Mouse (Mus musculus) intestine, embryonic 16.5 days (tissue): ENCODE results near the gene Ptprr. TPM values are rescaled to one million over a fixed set of nuclear protein-coding genes. Genes with fewer than 3 reads are reported as not detected.

ENCODE experiments used
- ATAC-seq: fragments of 200-750 bp; cut with Nextera tagmentation; 2 replicates; pipeline ENCODE4 v1.8.0; 2017; ENCODE audit warnings: moderate TSS enrichment, moderate library complexity
- H3K27ac ChIP-seq: fragments of 300-500 bp; sonication (generic); 2 replicates; pipeline ENCODE4 v1.5.1; 2014; ENCODE audit warnings: mild to moderate bottlenecking, low read length
- H3K27me3 ChIP-seq: fragments of 300-500 bp; sonication (generic); replicated peaks from 2 replicates; pipeline ENCODE4 v1.6.1; 2014; ENCODE audit warnings: low read length, control low read depth, mixed read lengths; ENCODE audit not compliant: control insufficient read depth, insufficient read depth
- H3K36me3 ChIP-seq: fragments of 300-500 bp; sonication (generic); 2 replicates; pipeline ENCODE4 v1.6.1; 2014; ENCODE audit warnings: low read length, control low read depth; ENCODE audit not compliant: control insufficient read depth, insufficient read depth
- H3K4me1 ChIP-seq: fragments of 300-500 bp; sonication (generic); 2 replicates; pipeline ENCODE4 v1.6.1; 2014; ENCODE audit warnings: low read length, control low read depth, mixed read lengths; ENCODE audit not compliant: control insufficient read depth, insufficient read depth
- H3K4me2 ChIP-seq: fragments of 300-500 bp; sonication (generic); 2 replicates; pipeline ENCODE4 v1.6.1; 2014; ENCODE audit warnings: low read depth, low read length, control low read depth
- H3K4me3 ChIP-seq: fragments of 300-500 bp; sonication (generic); 2 replicates; pipeline ENCODE4 v1.5.1; 2014; ENCODE audit warnings: mild to moderate bottlenecking, low read length
- H3K9ac ChIP-seq: fragments of 300-500 bp; sonication (generic); 2 replicates; pipeline ENCODE4 v1.6.1; 2014; ENCODE audit warnings: low read depth, low read length
- H3K9me3 ChIP-seq: fragments of 300-500 bp; sonication (generic); 2 replicates; pipeline ENCODE4 v1.6.1; 2016; ENCODE audit warnings: low read length, control low read depth; ENCODE audit not compliant: control insufficient read depth
- WGBS: fragments of 180-500 bp; shearing (Covaris S2); extraction: QIAGEN DNeasy Blood & Tissue Kit; methylation state at CpG from one replicate; pipeline ENCODE4 v1.1.7; 2014; 5-methylcytosine and 5-hydroxymethylcytosine counted together
- polyA plus RNA-seq: library from polyadenylated mRNA; unstranded; fragments of >200 nt; fragmentation: Nextera tagmentation; extraction: Ambion mirVana; gene quantifications from 2 replicates; pipeline ENCODE4 v1.2.1, GENCODE M21; 2015

The Ptprr gene
- polyA plus RNA-seq, 1 experiment from 2014 or later: 4.1 TPM

GRCm38 (mm10) chr10:116021081-116021480 is 3.1 kb downstream of the Ptprr start:
- 80% methylated on average over 3 of the region's 3 CpGs for WGBS

GRCm38 (mm10) chr10:116038150-116038549 is 20.1 kb downstream of the Ptprr start:
- no peak for ATAC-seq
- H3K4me1 ChIP-seq: no peaks in the 10 kb centered on the region
- H3K27ac ChIP-seq: no peak overlapping the region
- no peaks in the 10 kb centered on the region for H3K36me3 ChIP-seq
- H3K9me3 ChIP-seq: no peaks in the 10 kb centered on the region
- no peak overlapping the region for H3K9ac ChIP-seq
- H3K27me3 ChIP-seq: no peaks in the 10 kb centered on the region
- no peak overlapping the region for H3K4me2 ChIP-seq
- no peak overlapping the region for H3K4me3 ChIP-seq
- WGBS: 74% methylated on average over 1 of the region's 1 CpGs

More at GRCm38 (mm10) chr10:116021081-116021480, 3.1 kb downstream of the Ptprr start:
- Histone ChIP-seq H3K4me3 (no peak overlapping the region), H3K27me3 (0 out of 2 replicates have a peak, but pooled peaks cover 7% of the 10 kb centered on the region), H3K36me3 (no peaks in the 10 kb centered on the region), H3K9me3 (no peaks in the 10 kb centered on the region), H3K4me2 (no peak overlapping the region), H3K27ac (no peak overlapping the region), H3K9ac (no peak overlapping the region), H3K4me1 (peaks cover 3% of the 10 kb centered on the region)
- ATAC-seq: no peak

GRCm38 (mm10) chr10:116075954-116076353 is 57.9 kb downstream of the Ptprr start:
- H3K27ac ChIP-seq: no peak overlapping the region
- H3K27me3 ChIP-seq: no peaks in the 10 kb centered on the region
- no peak for ATAC-seq
- H3K4me2 ChIP-seq: no peak overlapping the region
- no peaks in the 10 kb centered on the region for H3K4me1 ChIP-seq
- H3K4me3 ChIP-seq: no peak overlapping the region
- 78% methylated on average over 5 of the region's 5 CpGs for WGBS
- H3K9me3 ChIP-seq: no peaks in the 10 kb centered on the region
- H3K36me3 ChIP-seq: no peaks in the 10 kb centered on the region
- H3K9ac ChIP-seq: no peak overlapping the region

- Histone ChIP-seq H3K9me3 (no peaks in the 10 kb centered on the region), H3K27ac (no peak overlapping the region), H3K9ac (no peak overlapping the region), H3K4me3 (no peak overlapping the region), H3K4me1 (no peaks in the 10 kb centered on the region), H3K27me3 (no peaks in the 10 kb centered on the region), H3K4me2 (no peak overlapping the region), H3K36me3 (no peaks in the 10 kb centered on the region)
- 61% methylated on average over 5 of the region's 5 CpGs for WGBS
- ATAC-seq: no peak
These were observed 60.6 kb downstream of the Ptprr start for GRCm38 (mm10) chr10:116078636-116079035.

GRCm38 (mm10) chr10:116079396-116079795 is 61.4 kb downstream of the Ptprr start:
- ATAC-seq: no peak
- no peaks in the 10 kb centered on the region for H3K36me3 ChIP-seq
- 38% methylated on average over 7 of the region's 7 CpGs for WGBS
- H3K4me2 ChIP-seq: no peak overlapping the region
- no peak overlapping the region for H3K27ac ChIP-seq
- H3K9me3 ChIP-seq: no peaks in the 10 kb centered on the region
- H3K4me3 ChIP-seq: no peak overlapping the region
- H3K4me1 ChIP-seq: no peaks in the 10 kb centered on the region
- H3K9ac ChIP-seq: no peak overlapping the region
- H3K27me3 ChIP-seq: no peaks in the 10 kb centered on the region

GRCm38 (mm10) chr10:116080841-116081240 is 62.8 kb downstream of the Ptprr start:
- no peaks in the 10 kb centered on the region for H3K27me3 ChIP-seq
- WGBS: 84% methylated on average over 6 of the region's 6 CpGs
- no peak overlapping the region for H3K27ac ChIP-seq
- H3K9ac ChIP-seq: no peak overlapping the region
- H3K9me3 ChIP-seq: no peaks in the 10 kb centered on the region
- no peaks in the 10 kb centered on the region for H3K4me1 ChIP-seq
- no peak for ATAC-seq
- H3K4me3 ChIP-seq: no peak overlapping the region
- no peaks in the 10 kb centered on the region for H3K36me3 ChIP-seq
- no peak overlapping the region for H3K4me2 ChIP-seq

GRCm38 (mm10) chr10:116083965-116084364 is 66.0 kb downstream of the Ptprr start:
- no peaks in the 10 kb centered on the region for H3K9me3 ChIP-seq
- no peak overlapping the region for H3K4me3 ChIP-seq
- 23% methylated on average over 3 of the region's 3 CpGs for WGBS
- no peaks in the 10 kb centered on the region for H3K36me3 ChIP-seq
- no peak overlapping the region for H3K9ac ChIP-seq
- H3K27me3 ChIP-seq: no peaks in the 10 kb centered on the region
- H3K27ac ChIP-seq: no peak overlapping the region
- no peaks in the 10 kb centered on the region for H3K4me1 ChIP-seq
- no peak overlapping the region for H3K4me2 ChIP-seq
- ATAC-seq: no peak

GRCm38 (mm10) chr10:116096466-116096865 is 78.5 kb downstream of the Ptprr start:
- Histone ChIP-seq H3K27me3 (no peaks in the 10 kb centered on the region), H3K4me2 (no peak overlapping the region), H3K27ac (no peak overlapping the region), H3K9me3 (no peaks in the 10 kb centered on the region), H3K4me1 (no peaks in the 10 kb centered on the region), H3K4me3 (no peak overlapping the region), H3K9ac (no peak overlapping the region), H3K36me3 (no peaks in the 10 kb centered on the region)
- WGBS: 91% methylated on average over 13 of the region's 13 CpGs
- no peak for ATAC-seq

GRCm38 (mm10) chr10:116098470-116098869 is 80.5 kb downstream of the Ptprr start:
- no peak overlapping the region for H3K9ac ChIP-seq
- H3K4me1 ChIP-seq: no peaks in the 10 kb centered on the region
- WGBS: 85% methylated on average over 7 of the region's 7 CpGs
- H3K36me3 ChIP-seq: no peaks in the 10 kb centered on the region
- H3K4me3 ChIP-seq: no peak overlapping the region
- no peak for ATAC-seq
- H3K27ac ChIP-seq: no peak overlapping the region
- no peaks in the 10 kb centered on the region for H3K9me3 ChIP-seq
- no peak overlapping the region for H3K4me2 ChIP-seq
- no peaks in the 10 kb centered on the region for H3K27me3 ChIP-seq

GRCm38 (mm10) chr10:116108176-116108575 is 90.2 kb downstream of the Ptprr start:
- H3K4me2 ChIP-seq: no peak overlapping the region
- H3K4me3 ChIP-seq: no peak overlapping the region
- no peak for ATAC-seq
- H3K9me3 ChIP-seq: no peaks in the 10 kb centered on the region
- no peaks in the 10 kb centered on the region for H3K27me3 ChIP-seq
- no peak overlapping the region for H3K27ac ChIP-seq
- no peaks in the 10 kb centered on the region for H3K36me3 ChIP-seq
- 72% methylated on average over 4 of the region's 4 CpGs for WGBS
- no peaks in the 10 kb centered on the region for H3K4me1 ChIP-seq
- no peak overlapping the region for H3K9ac ChIP-seq
